Mouse (Mus musculus) liver, adult 2 months (tissue): ENCODE data around the gene Slc16a12. TPM values are rescaled to one million over a fixed set of nuclear protein-coding genes. Genes with fewer than 3 reads are reported as not detected.
"Not testable (repeated sequence)": the region's sequence is repeated elsewhere in the genome, so short reads cannot be mapped to it uniquely, and the experiment has no call there.

Experiments
- DNase-seq: peaks from one replicate; pipeline ENCODE4 v3.0.0-alpha.2; 2011; ENCODE audit warnings: low read depth, low spot score; ENCODE audit errors: extremely low read depth
- H3K27ac ChIP-seq: fragments of 200-500 bp; replicated peaks from 2 replicates; pipeline ENCODE4 v1.5.1; 2012; ENCODE audit warnings: low read depth, mild to moderate bottlenecking, control low read depth, inconsistent platforms, low read length; ENCODE audit not compliant: insufficient read depth
- H3K27me3 ChIP-seq: fragments of 200-500 bp; 2 replicates; pipeline ENCODE4 v1.6.1; 2012; ENCODE audit warnings: mild to moderate bottlenecking, moderate library complexity, low read length, inconsistent platforms; ENCODE audit not compliant: control insufficient read depth, insufficient read depth
- H3K36me3 ChIP-seq: fragments of 200-500 bp; 2 replicates; pipeline ENCODE4 v1.6.1; 2012; ENCODE audit warnings: low read length, inconsistent platforms; ENCODE audit not compliant: control insufficient read depth, insufficient read depth
- H3K4me1 ChIP-seq: fragments of 200-500 bp; 2 replicates; pipeline ENCODE4 v1.6.1; 2011; ENCODE audit warnings: low read length; ENCODE audit not compliant: control insufficient read depth, insufficient read depth
- H3K4me3 ChIP-seq: fragments of 200-500 bp; 2 replicates; pipeline ENCODE4 v1.5.1; 2011; ENCODE audit warnings: low read depth, mild to moderate bottlenecking, control low read depth, low read length, moderate library complexity; ENCODE audit not compliant: insufficient read depth
- H3K79me2 ChIP-seq: fragments of 200-500 bp; 2 replicates; pipeline ENCODE4 v1.6.1; 2012; ENCODE audit warnings: inconsistent platforms, mild to moderate bottlenecking, low read length, moderate library complexity; ENCODE audit not compliant: control insufficient read depth, insufficient read depth
- H3K9ac ChIP-seq: fragments of 200-500 bp; 2 replicates; pipeline ENCODE4 v1.6.1; 2012; ENCODE audit warnings: low read depth, mild to moderate bottlenecking, control low read depth, inconsistent platforms, low read length
- CTCF ChIP-seq: fragments of 200-500 bp; IDR thresholded peaks from 2 replicates; pipeline ENCODE4 v1.5.1; 2011; ENCODE audit warnings: low read depth, low read length, control low read depth
- POLR2A ChIP-seq: fragments of 200-500 bp; IDR thresholded peaks from 2 replicates; pipeline ENCODE4 v1.6.1; 2011; ENCODE audit warnings: low read length, control low read depth; ENCODE audit not compliant: insufficient read depth; ENCODE audit errors: extremely low read depth
- WGBS: fragments of 180-500 bp; shearing (Covaris S2); methylation state at CpG from one replicate; pipeline ENCODE4 v1.1.7; 2018; 5-methylcytosine and 5-hydroxymethylcytosine counted together
- polyA plus RNA-seq: library from polyadenylated mRNA; depleted of rRNA; stranded (reverse); fragments of >200 nt; gene quantifications from 2 replicates; pipeline ENCODE4 v1.2.3, GENCODE M21; 2012
- total RNA-seq: library from RNA; depleted of rRNA; stranded (reverse); fragments of >200 nt; gene quantifications from 2 replicates; pipeline ENCODE4 v1.2.3, GENCODE M21; 2014

Slc16a12 gene
- total and polyA plus RNA-seq, 2 experiments, result 18.6 to 85.9 TPM

GRCm38 (mm10) chr19:34751150-34751549 lies 4.1 kb upstream of the Slc16a12 start:
- no peak overlapping the region for H3K9ac ChIP-seq
- TF ChIP-seq CTCF, result no peak
- TF ChIP-seq POLR2A, result no peak
- H3K27me3 ChIP-seq, result no peaks in the 10 kb centered on the region
- no peak for DNase-seq
- H3K27ac ChIP-seq, result no peak overlapping the region
- 59% methylated on average over 4 of the region's 4 CpGs for WGBS
- H3K79me2 ChIP-seq, result no peaks in the 10 kb centered on the region
- no peak overlapping the region for H3K4me3 ChIP-seq
- H3K36me3 ChIP-seq, result no peaks in the 10 kb centered on the region
- H3K4me1 ChIP-seq, result peaks cover 13% of the 10 kb centered on the region

GRCm38 (mm10) chr19:34748992-34749391 lies 1.9 kb upstream of the Slc16a12 start:
- TF ChIP-seq POLR2A, result no peak
- no peak for TF ChIP-seq CTCF
- no peaks in the 10 kb centered on the region for H3K27me3 ChIP-seq
- no peak overlapping the region for H3K9ac ChIP-seq
- H3K27ac ChIP-seq, result peak overlapping the region; percentile 85
- H3K4me3 ChIP-seq, result no peak overlapping the region
- no peak for DNase-seq
- no peaks in the 10 kb centered on the region; the same call in 1 of the 2 replicates for H3K79me2 ChIP-seq
- no peaks in the 10 kb centered on the region for H3K36me3 ChIP-seq
- 66% methylated on average over 2 of the region's 2 CpGs for WGBS
- H3K4me1 ChIP-seq, result peaks cover 9% of the 10 kb centered on the region; the same call in 1 of the 2 replicates

GRCm38 (mm10) chr19:34747969-34748368 lies 880 bp upstream of the Slc16a12 start:
- not testable (repeated sequence) for H3K4me1 ChIP-seq, H3K27me3 ChIP-seq, H3K79me2 ChIP-seq, H3K36me3 ChIP-seq
- DNase-seq, result peak; percentile 93
- 23% methylated on average over 6 of the region's 6 CpGs for WGBS
- peak overlapping the region; percentile 88 for H3K27ac ChIP-seq
- H3K9ac ChIP-seq, result peak overlapping the region; percentile 98
- H3K4me3 ChIP-seq, result peak overlapping the region; percentile 18; the same call in 1 of the 2 replicates

GRCm38 (mm10) chr19:34746201-34746600 lies 888 bp downstream of the Slc16a12 start:
- H3K9ac ChIP-seq, result peak overlapping the region; percentile 98
- H3K4me1 ChIP-seq, result peaks cover 9% of the 10 kb centered on the region; the same call in 1 of the 2 replicates
- no peaks in the 10 kb centered on the region for H3K27me3 ChIP-seq
- TF ChIP-seq CTCF (no peak), POLR2A (no peak)
- WGBS, result 8% methylated on average over 9 of the region's 9 CpGs
- no peaks in the 10 kb centered on the region for H3K36me3 ChIP-seq
- H3K79me2 ChIP-seq, result peaks cover 9% of the 10 kb centered on the region; the same call in 1 of the 2 replicates
- H3K27ac ChIP-seq, result peak overlapping the region; percentile 88
- no peak for DNase-seq
- peak overlapping the region; percentile 76 for H3K4me3 ChIP-seq

- H3K36me3 ChIP-seq, result no peaks in the 10 kb centered on the region
- H3K27me3 ChIP-seq, result no peaks in the 10 kb centered on the region
- peaks cover 12% of the 10 kb centered on the region; the same call in 1 of the 2 replicates for H3K4me1 ChIP-seq
- 25% methylated on average over 8 of the region's 8 CpGs for WGBS
- DNase-seq, result peak; percentile 77
- H3K27ac ChIP-seq, result peak overlapping the region; percentile 88
- H3K4me3 ChIP-seq, result peak overlapping the region; percentile 76
- TF ChIP-seq CTCF, result no peak
- TF ChIP-seq POLR2A, result no peak
- H3K79me2 ChIP-seq, result peaks cover 15% of the 10 kb centered on the region; the same call in 1 of the 2 replicates
- H3K9ac ChIP-seq, result no peak overlapping the region
Measured at GRCm38 (mm10) chr19:34745012-34745411, 2.1 kb downstream of the Slc16a12 start.

- Histone ChIP-seq H3K4me1 (peaks cover 6% of the 10 kb centered on the region; the same call in 1 of the 2 replicates), H3K79me2 (peaks cover 25% of the 10 kb centered on the region), H3K9ac (no peak overlapping the region), H3K36me3 (no peaks in the 10 kb centered on the region), H3K4me3 (no peak overlapping the region), H3K27ac (no peak overlapping the region), H3K27me3 (no peaks in the 10 kb centered on the region)
- no peak for DNase-seq
- 82% methylated on average over 3 of the region's 3 CpGs for WGBS
- TF ChIP-seq POLR2A (no peak), CTCF (no peak)
Measured at GRCm38 (mm10) chr19:34737916-34738315, 9.2 kb downstream of the Slc16a12 start.
